Mouse (Mus musculus) embryonic fibroblast, embryonic 13.5 days (primary cell): ENCODE results near the gene Rab27a. TPM values are rescaled to one million over a fixed set of nuclear protein-coding genes. Genes with fewer than 3 reads are reported as not detected.
"Not testable (repeated sequence)": the region's sequence is repeated elsewhere in the genome, so short reads cannot be mapped to it uniquely, and the experiment has no call there.

ENCODE experiments used
- H3K27ac ChIP-seq: 2 replicates; pipeline ENCODE4 v1.5.1; 2012; ENCODE audit warnings: low read length, control low read depth, inconsistent platforms; ENCODE audit not compliant: insufficient read depth
- H3K4me1 ChIP-seq: 2 replicates; pipeline ENCODE4 v1.6.1; 2011; ENCODE audit warnings: low read length; ENCODE audit not compliant: control insufficient read depth, insufficient read depth
- H3K4me3 ChIP-seq: 2 replicates; pipeline ENCODE4 v1.5.1; 2011; ENCODE audit warnings: mild to moderate bottlenecking, control low read depth, low read length; ENCODE audit not compliant: insufficient read depth
- CTCF ChIP-seq: IDR thresholded peaks from 2 replicates; pipeline ENCODE4 v1.5.1; 2011; ENCODE audit warnings: mild to moderate bottlenecking, control low read depth, low read length, moderate library complexity, borderline replicate concordance; ENCODE audit not compliant: insufficient read depth
- POLR2A ChIP-seq: IDR thresholded peaks from 2 replicates; pipeline ENCODE4 v1.6.1; 2011; ENCODE audit warnings: low read depth, mild to moderate bottlenecking, control low read depth, low read length, moderate library complexity
- polyA plus RNA-seq: library from polyadenylated mRNA; stranded (reverse); fragments of >200 nt; gene quantifications from 2 replicates; pipeline ENCODE4 v1.2.4, GENCODE M21; 2011; ENCODE audit warnings: low read depth; ENCODE audit not compliant: missing spikeins, insufficient read length

The Rab27a gene
- polyA plus RNA-seq, 1 experiment: 5.1 TPM

- TF ChIP-seq CTCF (no peak), POLR2A (no peak)
- Histone ChIP-seq H3K27ac (no peak overlapping the region), H3K4me3 (no peak overlapping the region), H3K4me1 (peaks cover 3% of the 10 kb centered on the region; the same call in 1 of the 2 replicates)
These were observed 22.4 kb downstream of the Rab27a start for GRCm38 (mm10) chr9:73067086-73067485.

- H3K4me1 ChIP-seq: peaks cover 3% of the 10 kb centered on the region; the same call in 1 of the 2 replicates
- H3K4me3 ChIP-seq: no peak overlapping the region
- no peak overlapping the region for H3K27ac ChIP-seq
- no peak for TF ChIP-seq CTCF
- no peak for TF ChIP-seq POLR2A
These were observed 23.6 kb downstream of the Rab27a start for GRCm38 (mm10) chr9:73068230-73068679.

- H3K4me3 ChIP-seq: no peak overlapping the region
- H3K4me1 ChIP-seq: peaks cover 3% of the 10 kb centered on the region; the same call in 1 of the 2 replicates
- TF ChIP-seq POLR2A: no peak
- no peak for TF ChIP-seq CTCF
- no peak overlapping the region for H3K27ac ChIP-seq
These were observed 24.0 kb downstream of the Rab27a start for GRCm38 (mm10) chr9:73068688-73069087.

- TF ChIP-seq POLR2A (no peak), CTCF (no peak)
- H3K4me1 ChIP-seq: peaks cover 3% of the 10 kb centered on the region; the same call in 1 of the 2 replicates
- no peak overlapping the region for H3K27ac ChIP-seq
- H3K4me3 ChIP-seq: no peak overlapping the region
These were observed 26.5 kb downstream of the Rab27a start for GRCm38 (mm10) chr9:73070971-73071659.

GRCm38 (mm10) chr9:73072426-73072825, 27.8 kb downstream of the Rab27a start:
- no peak overlapping the region for H3K4me3 ChIP-seq
- no peak overlapping the region for H3K27ac ChIP-seq
- peaks cover 3% of the 10 kb centered on the region; the same call in 1 of the 2 replicates for H3K4me1 ChIP-seq
- TF ChIP-seq POLR2A: no peak
- TF ChIP-seq CTCF: no peak

- no peak overlapping the region for H3K27ac ChIP-seq
- TF ChIP-seq CTCF: no peak
- no peak for TF ChIP-seq POLR2A
- peaks cover under 1% of the 10 kb centered on the region; the same call in 1 of the 2 replicates for H3K4me1 ChIP-seq
- H3K4me3 ChIP-seq: no peak overlapping the region
These were observed 28.5 kb downstream of the Rab27a start for GRCm38 (mm10) chr9:73073169-73073568.

GRCm38 (mm10) chr9:73079349-73079748, 34.7 kb downstream of the Rab27a start:
- H3K4me1 ChIP-seq, H3K4me3 ChIP-seq: not testable (repeated sequence)

GRCm38 (mm10) chr9:73079801-73080325, 35.2 kb downstream of the Rab27a start:
- Histone ChIP-seq H3K27ac (no peak overlapping the region), H3K4me3 (no peak overlapping the region), H3K4me1 (no peaks in the 10 kb centered on the region)
- TF ChIP-seq CTCF: no peak
- no peak for TF ChIP-seq POLR2A

More at GRCm38 (mm10) chr9:73079349-73079748, 34.7 kb downstream of the Rab27a start:
- H3K27ac ChIP-seq: not testable (repeated sequence)

GRCm38 (mm10) chr9:73082291-73083000, 37.8 kb downstream of the Rab27a start:
- Histone ChIP-seq H3K4me3 (no peak overlapping the region), H3K4me1 (no peaks in the 10 kb centered on the region), H3K27ac (no peak overlapping the region)
- TF ChIP-seq POLR2A (no peak), CTCF (no peak)

GRCm38 (mm10) chr9:73083956-73084355, 39.3 kb downstream of the Rab27a start:
- Histone ChIP-seq H3K4me1 (no peaks in the 10 kb centered on the region), H3K4me3 (no peak overlapping the region), H3K27ac (no peak overlapping the region)
- no peak for TF ChIP-seq POLR2A
- no peak for TF ChIP-seq CTCF
